Mouse (Mus musculus) stomach, embryonic 16.5 days (tissue): ENCODE measurements around the gene Smim5. TPM values are rescaled to one million over a fixed set of nuclear protein-coding genes. Genes with fewer than 3 reads are reported as not detected.
"Not testable (repeated sequence)": the region's sequence is repeated elsewhere in the genome, so short reads cannot be mapped to it uniquely, and the experiment has no call there.

Source experiments
- ATAC-seq: fragments of 200-750 bp; cut with Nextera tagmentation; 2 replicates; pipeline ENCODE4 v1.8.0; 2017; ENCODE audit warnings: moderate number of reproducible peaks, moderate TSS enrichment; ENCODE audit not compliant: insufficient read depth, low FRiP score
- H3K27ac ChIP-seq: fragments of 300-500 bp; sonication (generic); 2 replicates; pipeline ENCODE4 v1.5.1; 2014; ENCODE audit warnings: low read length
- H3K27me3 ChIP-seq: fragments of 300-500 bp; sonication (generic); 2 replicates; pipeline ENCODE4 v1.6.1; 2014; ENCODE audit warnings: low read length, control low read depth, mixed read lengths; ENCODE audit not compliant: control insufficient read depth, insufficient read depth
- H3K36me3 ChIP-seq: fragments of 300-500 bp; sonication (generic); 2 replicates; pipeline ENCODE4 v1.6.1; 2014; ENCODE audit warnings: low read length; ENCODE audit not compliant: control insufficient read depth, insufficient read depth
- H3K4me1 ChIP-seq: fragments of 300-500 bp; sonication (generic); 2 replicates; pipeline ENCODE4 v1.6.1; 2014; ENCODE audit warnings: low read length, control low read depth, mixed read lengths; ENCODE audit not compliant: control insufficient read depth, insufficient read depth
- H3K4me2 ChIP-seq: fragments of 300-500 bp; sonication (generic); 2 replicates; pipeline ENCODE4 v1.6.1; 2014; ENCODE audit warnings: low read depth, low read length, mixed read lengths
- H3K4me3 ChIP-seq: fragments of 300-500 bp; sonication (generic); replicated peaks from 2 replicates; pipeline ENCODE4 v1.5.1; 2014; ENCODE audit warnings: mild to moderate bottlenecking, low read length
- H3K9ac ChIP-seq: fragments of 300-500 bp; sonication (generic); 2 replicates; pipeline ENCODE4 v1.6.1; 2014; ENCODE audit warnings: low read length
- H3K9me3 ChIP-seq: fragments of 300-500 bp; sonication (generic); replicated peaks from 2 replicates; pipeline ENCODE4 v1.6.1; 2016; ENCODE audit warnings: low read length, control low read depth; ENCODE audit not compliant: control insufficient read depth
- WGBS: fragments of 180-500 bp; shearing (Covaris S2); extraction: QIAGEN DNeasy Blood & Tissue Kit; methylation state at CpG from one replicate; pipeline ENCODE4 v1.1.7; 2014; 5-methylcytosine and 5-hydroxymethylcytosine counted together
- polyA plus RNA-seq: library from polyadenylated mRNA; unstranded; fragments of >200 nt; fragmentation: Nextera tagmentation; extraction: Ambion mirVana; gene quantifications from 2 replicates; pipeline ENCODE4 v1.2.1, GENCODE M21; 2015

The Smim5 gene
- 6.5 and 8.5 TPM in 2 replicates for polyA plus RNA-seq

- peak; percentile 48 for ATAC-seq
- H3K4me1 ChIP-seq, result peaks cover 47% of the 10 kb centered on the region
- no peaks in the 10 kb centered on the region for H3K27me3 ChIP-seq
- peak within 1 kb of the TSS; percentile 4; the same call in 1 of the 2 replicates for H3K4me3 ChIP-seq
- whole genome bisulfite sequencing, result 30% methylated on average over 16 of the region's 16 CpGs
- no peaks in the 10 kb centered on the region for H3K36me3 ChIP-seq
- peak within 1 kb of the TSS; percentile 29 for H3K27ac ChIP-seq
- no peaks in the 10 kb centered on the region for H3K9me3 ChIP-seq
- H3K9ac ChIP-seq, result peak within 1 kb of the TSS; percentile 38
- H3K4me2 ChIP-seq, result no peak within 1 kb of the TSS
Measured at GRCm38 (mm10) chr11:115899486-115900266, at the start of gene Smim5. Gene Smim5, plus strand, starts transcription at chr11:115899966.

GRCm38 (mm10) chr11:115854674-115855073, 45.1 kb upstream of the Smim5 start:
- WGBS, result 85% methylated on average over 6 of the region's 6 CpGs
- H3K4me1 ChIP-seq, result no peaks in the 10 kb centered on the region; the same call in none of the 2 replicates
- H3K36me3 ChIP-seq, result no peaks in the 10 kb centered on the region
- H3K27ac ChIP-seq, result no peak overlapping the region
- no peak for ATAC-seq
- no peak overlapping the region for H3K9ac ChIP-seq
- H3K27me3 ChIP-seq, result peaks cover 25% of the 10 kb centered on the region
- no peak overlapping the region for H3K4me3 ChIP-seq
- H3K9me3 ChIP-seq, result no peaks in the 10 kb centered on the region
- no peak overlapping the region for H3K4me2 ChIP-seq

GRCm38 (mm10) chr11:115857146-115857545, 42.6 kb upstream of the Smim5 start:
- not testable (repeated sequence) for H3K36me3 ChIP-seq, H3K4me2 ChIP-seq, H3K4me3 ChIP-seq, H3K9me3 ChIP-seq, ATAC-seq, H3K9ac ChIP-seq, H3K27ac ChIP-seq, H3K4me1 ChIP-seq
- H3K27me3 ChIP-seq, result peaks cover 38% of the 10 kb centered on the region
- 90% methylated on average over 4 of the region's 4 CpGs for WGBS

DNA sequence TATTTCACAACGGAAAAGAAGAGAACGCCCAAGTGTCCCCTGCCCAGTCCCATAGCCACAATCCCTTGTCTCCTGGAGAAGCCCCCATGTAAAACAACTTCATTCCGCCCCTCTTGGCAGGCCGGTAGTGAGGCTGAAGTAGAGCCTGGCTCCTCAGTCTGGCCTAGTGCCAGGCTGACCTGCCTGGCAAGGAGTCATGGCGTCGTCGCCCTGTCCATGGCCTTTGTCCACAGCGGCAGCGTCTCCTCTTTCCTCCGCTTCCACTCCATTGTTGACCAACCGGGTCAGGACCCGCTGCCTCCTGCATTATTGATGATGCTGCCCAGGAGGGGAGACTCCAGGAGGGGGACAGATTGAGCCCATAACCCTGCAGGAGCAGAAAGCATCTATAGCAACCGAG, 41.8 kb upstream of the Smim5 start:
- H3K36me3 ChIP-seq, result no peaks in the 10 kb centered on the region
- ATAC-seq, result no peak
- no peak overlapping the region for H3K9ac ChIP-seq
- peaks cover 4% of the 10 kb centered on the region for H3K4me1 ChIP-seq
- H3K4me2 ChIP-seq, result no peak overlapping the region
- no peak overlapping the region for H3K4me3 ChIP-seq
- WGBS, result 52% methylated on average over 13 of the region's 13 CpGs
- peaks cover 38% of the 10 kb centered on the region for H3K27me3 ChIP-seq
- no peak overlapping the region for H3K27ac ChIP-seq
- H3K9me3 ChIP-seq, result no peaks in the 10 kb centered on the region

- 14% methylated on average over 27 of the region's 27 CpGs for WGBS
- Histone ChIP-seq H3K4me3 (peak within 1 kb of the TSS; percentile 40), H3K27ac (no peak within 1 kb of the TSS), H3K4me1 (peaks cover 4% of the 10 kb centered on the region), H3K9ac (peak within 1 kb of the TSS; percentile 71), H3K27me3 (peaks cover 38% of the 10 kb centered on the region), H3K4me2 (peak within 1 kb of the TSS; percentile 57), H3K9me3 (no peaks in the 10 kb centered on the region), H3K36me3 (no peaks in the 10 kb centered on the region)
- ATAC-seq, result no peak
Measured at GRCm38 (mm10) chr11:115858354-115858753, 41.4 kb upstream of the Smim5 start, which contains the start of gene Myo15b. Gene Myo15b, plus strand, starts transcription at chr11:115858406.

DNA sequence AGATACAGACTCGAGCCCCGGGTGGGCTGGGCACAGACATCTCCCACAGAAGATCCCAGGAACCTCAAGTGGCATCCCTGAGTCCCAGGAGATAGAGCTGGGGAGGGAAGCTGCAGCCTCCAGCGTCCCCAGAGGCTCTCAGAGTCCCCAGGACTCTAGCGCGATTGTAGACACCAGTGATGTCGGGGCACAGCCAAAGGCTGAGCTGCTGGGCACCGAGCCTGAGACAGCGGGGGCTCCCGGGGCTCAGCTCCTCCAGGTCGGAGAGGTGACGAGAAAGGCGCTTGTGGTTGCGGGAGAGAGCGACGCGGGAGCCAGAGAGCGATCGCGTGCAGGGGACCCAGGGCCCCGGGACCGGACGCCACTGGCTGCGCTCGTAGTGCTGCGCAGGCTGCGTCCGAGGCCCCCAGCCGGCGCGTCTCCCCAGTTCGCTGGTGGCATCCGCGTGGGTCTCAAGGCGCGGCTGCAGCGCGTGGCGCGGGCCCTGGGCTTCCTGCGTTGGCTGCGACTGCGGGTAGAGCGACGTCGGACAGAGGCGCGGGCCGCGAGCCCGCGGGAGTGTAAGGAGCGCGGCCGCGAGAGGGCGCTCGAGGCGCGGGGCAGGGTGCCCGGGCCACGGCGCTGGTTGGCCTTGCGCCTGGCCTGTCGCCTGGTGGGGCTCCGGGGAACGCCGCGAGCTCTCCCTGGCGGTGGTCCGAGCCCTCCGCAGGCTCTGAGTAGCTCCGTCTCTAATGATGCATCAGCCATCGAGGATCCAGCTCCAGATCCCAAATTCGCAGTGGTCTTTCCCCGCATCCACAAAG, 40.4 kb upstream of the Smim5 start:
- no peaks in the 10 kb centered on the region for H3K36me3 ChIP-seq
- peak; percentile 91 for ATAC-seq
- H3K9me3 ChIP-seq, result no peaks in the 10 kb centered on the region
- peaks cover 38% of the 10 kb centered on the region for H3K27me3 ChIP-seq
- no peak overlapping the region for H3K27ac ChIP-seq
- H3K4me2 ChIP-seq, result peak overlapping the region; percentile 57
- WGBS, result 3% methylated on average over 74 of the region's 75 CpGs
- peak overlapping the region; percentile 71 for H3K9ac ChIP-seq
- H3K4me3 ChIP-seq, result peak overlapping the region; percentile 40
- peaks cover 4% of the 10 kb centered on the region for H3K4me1 ChIP-seq

GRCm38 (mm10) chr11:115863895-115864294, 35.9 kb upstream of the Smim5 start:
- WGBS, result 79% methylated on average over 8 of the region's 8 CpGs
- H3K27me3 ChIP-seq, result peaks cover 18% of the 10 kb centered on the region

DNA sequence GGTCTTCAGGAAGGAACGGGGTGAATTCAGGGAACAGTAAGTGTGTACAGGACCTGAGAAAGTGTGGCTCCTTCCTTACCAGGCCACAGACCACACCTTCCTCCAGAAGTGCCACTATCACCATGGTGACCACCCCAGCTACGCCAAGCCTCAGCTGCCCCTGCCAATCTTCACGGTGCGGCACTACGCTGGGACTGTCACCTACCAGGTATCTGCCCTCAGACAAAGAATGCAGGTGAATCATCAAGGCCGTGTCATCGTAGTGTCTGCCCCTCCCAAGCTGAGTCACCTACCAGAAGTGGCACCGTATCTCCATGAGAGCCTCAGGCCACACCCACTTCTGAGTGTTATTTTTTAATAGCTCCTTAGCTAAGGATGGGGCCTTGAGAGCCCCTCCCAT, 30.4 kb upstream of the Smim5 start:
- Histone ChIP-seq H3K27ac (peak overlapping the region; percentile 45), H3K9ac (no peak overlapping the region), H3K9me3 (no peaks in the 10 kb centered on the region), H3K4me1 (0 out of 2 replicates have a peak, but pooled peaks cover 4% of the 10 kb centered on the region), H3K4me2 (no peak overlapping the region), H3K4me3 (no peak overlapping the region), H3K36me3 (no peaks in the 10 kb centered on the region), H3K27me3 (no peaks in the 10 kb centered on the region)
- 55% methylated on average over 8 of the region's 8 CpGs for WGBS
- peak; percentile 61 for ATAC-seq

More at GRCm38 (mm10) chr11:115863895-115864294, 35.9 kb upstream of the Smim5 start:
- no peaks in the 10 kb centered on the region for H3K36me3 ChIP-seq
- no peak overlapping the region for H3K9ac ChIP-seq
- no peaks in the 10 kb centered on the region for H3K9me3 ChIP-seq
- ATAC-seq, result no peak
- H3K27ac ChIP-seq, result no peak overlapping the region
- H3K4me2 ChIP-seq, result no peak overlapping the region
- no peak overlapping the region for H3K4me3 ChIP-seq
- peaks cover 4% of the 10 kb centered on the region; the same call in 1 of the 2 replicates for H3K4me1 ChIP-seq

GRCm38 (mm10) chr11:115872437-115872836, 27.3 kb upstream of the Smim5 start:
- Histone ChIP-seq H3K4me2 (no peak overlapping the region), H3K36me3 (no peaks in the 10 kb centered on the region), H3K4me3 (no peak overlapping the region), H3K27ac (no peak overlapping the region), H3K27me3 (no peaks in the 10 kb centered on the region), H3K9me3 (no peaks in the 10 kb centered on the region), H3K9ac (no peak overlapping the region), H3K4me1 (0 out of 2 replicates have a peak, but pooled peaks cover 4% of the 10 kb centered on the region)
- ATAC-seq, result no peak
- WGBS, result 46% methylated on average over 4 of the region's 4 CpGs
